Mouse (Mus musculus) adrenal gland, postnatal 25 days (tissue): ENCODE results near the gene Brca2. TPM values are rescaled to one million over a fixed set of nuclear protein-coding genes. Genes with fewer than 3 reads are reported as not detected.
"Not testable (repeated sequence)": the region's sequence is repeated elsewhere in the genome, so short reads cannot be mapped to it uniquely, and the experiment has no call there.

Source experiments
- DNase-seq: peaks from one replicate; pipeline ENCODE4 v3.0.0; 2021; ENCODE audit warnings: mixed read lengths
- long read RNA-seq: library from polyadenylated mRNA; stranded (forward); transcript quantifications from one replicate; pipeline ENCODE4 v2.0.0, GENCODE M21; 2021
- total RNA-seq: library from RNA; stranded (reverse); gene quantifications from 2 replicates; pipeline ENCODE4 v1.2.3, GENCODE M21; 2021

The Brca2 gene
- 9.5 and 14.4 TPM in 2 replicates for total RNA-seq
- long read RNA-seq, partial matches to known transcripts, result 2 of 2 reads
- long read RNA-seq, other reads (novel, unspliced or antisense), result 0 of 2 reads

DNA sequence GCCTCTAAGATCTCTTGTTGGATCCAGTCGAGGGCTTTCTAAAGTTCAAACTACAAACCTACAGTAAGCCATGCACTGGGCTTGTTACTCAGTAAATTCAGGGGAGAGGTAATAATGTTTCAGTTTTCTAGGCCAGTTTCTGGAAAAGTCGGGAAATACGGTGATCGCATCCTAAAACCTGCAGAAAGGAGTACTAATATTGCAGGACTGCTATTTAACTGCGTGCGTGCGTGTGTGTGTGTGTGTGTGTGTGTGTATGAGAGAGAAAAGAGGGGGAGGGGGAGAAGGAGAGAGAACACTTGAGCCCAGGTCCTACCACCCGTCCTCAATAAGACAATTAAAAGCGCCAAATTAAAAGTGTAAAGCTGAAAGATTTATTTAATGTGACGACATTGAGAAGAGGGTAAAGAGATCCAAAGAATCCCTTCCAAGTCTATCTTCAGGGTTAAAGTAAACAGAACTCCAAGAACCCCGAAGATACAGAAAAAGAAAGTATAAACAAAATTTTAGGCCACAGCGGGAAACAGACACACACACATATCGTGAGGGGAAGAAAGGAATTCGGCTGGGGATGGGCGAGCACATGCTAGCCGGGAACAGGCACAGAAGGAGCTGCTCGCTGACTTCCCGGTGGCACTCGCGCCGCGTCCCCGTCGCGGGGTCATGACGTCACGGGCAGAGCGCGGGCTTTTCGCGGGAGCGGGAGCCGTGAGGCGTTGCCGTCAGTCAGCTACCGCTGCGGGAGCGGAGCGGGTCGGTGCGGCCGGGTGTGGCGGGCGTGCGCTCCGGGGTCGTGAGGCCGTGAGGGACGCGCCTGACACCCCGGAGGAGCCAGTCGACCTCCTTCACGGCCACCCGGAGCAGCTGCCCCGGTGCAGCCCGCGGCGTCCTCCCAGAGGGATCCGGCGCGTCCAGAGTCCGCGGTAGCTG, at the start of gene Brca2:
Gene Brca2 (plus strand): TSS at position 694 of the 930 bp plus-strand sequence.
- peak; percentile 95 for DNase-seq

DNA sequence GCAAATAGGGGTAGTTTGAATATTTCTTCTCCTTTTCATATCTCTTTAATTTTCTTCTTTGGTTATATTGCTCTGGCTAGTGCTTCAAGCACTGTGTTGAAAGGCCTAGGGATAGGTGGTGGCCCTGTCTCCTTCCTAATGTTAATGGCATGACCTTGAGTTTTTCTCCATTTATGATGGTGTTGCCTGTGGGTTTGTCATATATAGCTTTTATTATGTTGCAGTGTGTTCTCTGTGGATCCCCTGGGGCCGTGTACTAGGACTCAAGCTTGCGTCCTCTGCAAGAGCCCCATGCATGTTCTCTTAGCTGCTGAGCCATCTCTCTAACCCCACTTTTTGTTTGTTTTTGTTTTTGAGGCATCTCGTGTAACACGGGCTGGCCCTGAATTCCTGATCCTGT, 45.1 kb upstream of the Brca2 start:
- DNase-seq, result no peak

DNA sequence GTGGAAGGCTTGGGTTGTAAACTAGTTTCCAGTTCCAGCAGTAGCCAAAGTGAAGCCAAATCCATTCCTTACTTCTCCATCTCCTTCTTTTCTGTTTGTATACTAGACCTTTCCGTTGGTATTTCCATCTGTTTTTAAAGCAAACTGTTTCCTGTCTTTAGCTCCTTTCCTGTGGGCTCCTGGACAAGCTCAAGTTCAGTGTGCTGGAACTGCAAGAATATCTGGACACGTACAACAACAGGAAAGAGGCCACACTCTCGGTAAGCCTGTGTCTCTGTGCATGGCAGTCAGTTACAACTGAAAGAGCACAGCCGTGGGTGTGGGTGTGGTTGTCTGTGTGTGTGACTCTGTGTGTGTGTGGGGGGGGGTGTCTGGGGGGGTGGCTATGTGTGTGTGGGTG, 43.8 kb upstream of the Brca2 start:
- no peak for DNase-seq

DNA sequence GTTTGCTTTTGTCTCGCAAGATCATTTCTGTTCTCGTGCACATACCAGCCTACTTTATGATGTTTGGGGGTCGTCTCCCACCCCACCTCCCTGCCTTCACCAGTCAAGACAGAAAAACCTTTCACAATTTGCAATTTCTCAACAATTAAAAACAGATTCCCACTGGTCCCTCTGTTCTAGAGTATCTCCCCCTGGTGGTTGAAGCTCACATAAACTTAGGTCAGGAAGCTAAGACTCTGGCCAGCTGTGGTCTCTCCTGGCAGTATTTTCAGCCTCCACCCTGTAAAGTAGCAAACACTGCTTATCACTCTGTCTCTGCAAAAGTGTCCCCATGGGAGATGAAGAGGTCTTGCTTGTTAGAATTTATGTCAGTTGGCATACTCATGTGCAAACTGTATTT, 37.2 kb upstream of the Brca2 start:
- DNase-seq, result no peak

DNA sequence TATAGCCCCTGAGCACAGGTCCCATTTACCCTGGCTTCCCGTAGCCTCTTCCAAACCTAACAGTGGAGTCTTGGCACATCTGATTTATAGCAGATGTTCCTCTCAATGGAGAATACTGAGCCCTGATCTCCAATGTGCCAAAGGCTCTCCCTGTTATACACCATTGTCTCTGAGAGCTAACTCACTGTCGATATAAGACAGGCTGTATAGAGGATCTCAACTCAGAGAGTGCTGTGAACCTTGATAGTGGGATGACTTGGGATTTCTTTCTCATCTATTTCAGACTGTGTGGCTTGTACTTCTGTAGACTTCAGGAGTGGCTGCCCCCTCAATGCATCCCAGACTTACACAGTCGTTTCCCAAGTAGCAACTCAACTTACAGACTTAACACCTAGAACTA, 32.1 kb upstream of the Brca2 start:
- DNase-seq, result no peak

DNA sequence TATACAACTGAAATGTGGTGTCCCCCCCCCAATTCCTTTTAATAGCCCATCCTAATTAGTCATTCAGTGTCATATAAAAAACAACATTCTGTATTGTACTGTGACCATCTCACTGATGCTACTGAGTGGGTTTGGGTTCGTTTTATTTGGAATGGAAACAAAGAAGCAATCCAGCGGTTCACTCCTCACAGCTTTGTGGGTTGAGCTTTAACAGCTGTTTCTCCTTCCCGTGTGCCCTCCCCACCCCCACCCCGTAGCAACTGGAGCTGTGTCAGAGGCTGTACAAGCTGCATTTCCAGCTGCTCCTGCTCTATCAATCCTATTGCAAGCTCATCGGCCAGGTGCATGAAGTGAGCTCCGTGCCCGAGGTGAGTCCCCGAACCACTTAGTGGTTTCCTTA, 31.6 kb upstream of the Brca2 start:
- DNase-seq, result no peak

DNA sequence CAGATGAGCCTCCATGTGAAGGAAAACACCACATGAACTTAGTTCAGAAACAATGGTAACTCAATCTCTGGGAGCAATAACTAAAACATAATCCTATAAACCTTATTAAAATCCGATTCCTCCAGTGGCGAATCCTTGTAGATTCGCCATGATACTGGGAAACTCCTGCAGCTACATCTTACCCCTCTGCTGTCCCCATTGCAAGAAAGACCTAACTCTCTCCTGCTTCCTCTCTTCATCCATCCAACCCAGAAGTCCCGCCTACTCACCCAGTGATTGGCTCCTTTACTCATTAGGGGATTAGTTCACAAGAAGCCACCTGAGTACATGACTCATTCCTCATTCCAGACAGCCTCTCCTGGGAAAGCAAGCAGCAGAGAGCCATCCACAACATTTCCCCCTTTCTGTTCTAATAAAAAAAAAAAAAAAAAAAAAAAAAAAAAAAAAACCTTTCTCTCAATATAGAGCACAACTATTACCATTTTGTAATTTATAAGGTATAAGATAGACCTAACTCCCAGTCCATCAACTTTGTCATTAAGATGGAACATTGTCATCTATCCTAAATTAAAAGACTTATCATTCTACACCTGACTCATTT, 30.8 kb upstream of the Brca2 start:
- DNase-seq, result not testable (repeated sequence)

DNA sequence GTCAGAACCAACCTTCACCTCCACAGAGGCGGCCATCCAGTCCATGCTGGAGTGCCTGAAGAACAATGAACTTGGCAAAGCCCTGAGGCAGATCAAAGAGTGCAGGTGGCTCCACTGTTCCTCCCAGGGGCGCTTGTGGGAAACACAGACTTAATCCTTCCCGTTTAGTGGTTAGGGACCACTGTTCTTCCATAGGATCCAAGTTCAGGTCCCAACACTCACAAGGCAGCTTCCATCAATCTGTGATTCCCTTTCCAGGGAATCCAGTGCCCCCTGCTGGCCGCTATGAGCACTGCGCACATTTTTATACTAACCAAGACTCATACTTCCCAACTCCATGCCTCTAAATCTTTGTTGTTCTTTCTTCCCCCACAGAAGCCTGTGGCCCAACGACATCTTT, 26.6 kb upstream of the Brca2 start:
- DNase-seq, result peak; percentile 43

DNA sequence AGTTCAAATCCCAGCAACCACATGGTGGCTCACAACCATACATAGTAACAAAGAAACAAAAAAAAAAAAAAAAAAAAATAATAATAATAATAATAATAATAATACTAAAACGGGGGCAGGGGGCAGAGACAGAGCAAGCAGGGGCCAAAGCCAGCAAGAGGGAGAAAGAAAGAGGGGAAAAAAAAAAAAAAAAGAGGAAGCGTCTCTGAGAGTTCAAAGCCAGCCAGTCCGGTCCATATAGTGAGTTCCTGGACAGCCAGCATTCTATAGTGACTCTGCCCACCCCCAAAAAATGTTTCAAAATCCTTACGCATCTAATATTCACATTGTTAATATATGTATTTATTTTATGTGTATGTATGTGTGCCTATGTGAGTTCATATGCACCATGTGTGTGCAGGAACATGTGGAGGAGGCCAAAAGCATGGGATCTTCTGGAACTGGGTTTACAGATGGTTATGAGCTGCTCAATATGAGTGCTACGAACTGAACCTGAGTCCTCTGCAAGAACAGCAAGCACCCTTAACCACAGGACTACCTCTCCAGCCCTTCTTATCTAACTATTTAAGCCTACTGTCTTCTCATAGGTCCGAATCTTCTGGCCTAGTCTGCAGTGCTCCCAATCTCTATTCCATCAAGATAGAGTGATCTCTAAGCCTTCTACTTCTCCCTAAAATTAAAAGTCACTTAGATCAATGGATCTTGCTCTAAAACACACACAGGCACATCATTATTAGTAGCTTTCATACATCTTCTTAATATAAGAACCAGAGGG, 11.8 kb upstream of the Brca2 start:
- no peak for DNase-seq

DNA sequence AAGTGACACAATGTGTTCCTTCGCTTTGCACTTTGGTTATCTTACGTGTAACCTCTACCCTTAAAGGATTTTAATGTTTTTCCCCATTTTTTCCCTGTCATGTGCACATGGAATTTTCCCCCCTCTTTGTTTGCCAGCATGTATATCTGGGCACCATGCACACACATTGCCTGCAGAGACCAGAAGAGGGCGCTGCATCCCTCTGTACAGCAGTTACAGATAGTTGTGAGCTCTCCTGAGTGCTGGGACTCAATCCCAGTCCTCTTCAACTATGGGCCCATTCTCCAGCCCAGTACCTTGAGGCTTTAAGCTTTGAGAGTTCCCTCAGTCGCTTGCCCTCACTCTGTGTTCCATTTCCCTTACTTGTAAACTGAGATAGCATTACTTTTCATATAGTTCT, 9.2 kb upstream of the Brca2 start:
- DNase-seq, result no peak

DNA sequence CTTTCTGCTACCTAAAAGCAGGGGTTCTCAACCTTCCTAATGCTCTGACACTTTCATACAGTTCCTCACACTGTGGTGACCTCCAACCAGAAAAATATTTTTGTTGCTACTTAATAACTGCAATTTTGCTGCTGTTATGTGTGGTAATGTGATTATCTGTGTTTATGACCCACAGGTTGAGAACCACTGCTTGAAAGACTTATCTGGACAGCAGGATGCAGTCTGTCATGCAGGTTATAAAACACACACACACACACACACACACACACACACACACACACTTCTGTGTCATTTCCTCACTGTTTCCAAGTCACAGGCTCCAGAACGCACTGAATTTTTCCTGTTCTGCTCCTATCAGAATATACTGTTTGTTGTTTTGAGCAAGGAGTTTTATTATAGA, 8.4 kb upstream of the Brca2 start:
- DNase-seq, result no peak

DNA sequence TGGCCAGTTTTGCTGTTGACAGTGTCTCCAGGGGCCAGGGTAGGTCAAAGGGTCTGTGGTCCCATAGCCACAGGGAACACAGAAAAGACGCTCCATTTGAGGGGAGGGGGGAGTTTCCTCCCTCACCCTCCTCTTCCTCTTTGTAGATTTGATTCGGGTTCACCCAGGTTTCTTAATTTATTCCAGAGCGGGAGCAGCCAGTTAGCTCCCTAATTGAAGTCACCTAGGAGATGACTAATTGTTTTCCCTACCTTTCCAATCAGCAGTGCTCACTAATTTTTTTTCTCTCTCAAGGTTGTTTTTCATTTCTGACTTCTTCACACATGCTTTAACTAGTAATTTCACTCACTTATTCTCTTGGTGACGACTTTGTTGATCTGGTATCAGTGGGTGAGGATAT, 4.4 kb upstream of the Brca2 start, which contains the start of gene Zar1l:
Gene Zar1l (minus strand): TSS at position 101 of the 400 bp plus-strand sequence.
- DNase-seq, result no peak

DNA sequence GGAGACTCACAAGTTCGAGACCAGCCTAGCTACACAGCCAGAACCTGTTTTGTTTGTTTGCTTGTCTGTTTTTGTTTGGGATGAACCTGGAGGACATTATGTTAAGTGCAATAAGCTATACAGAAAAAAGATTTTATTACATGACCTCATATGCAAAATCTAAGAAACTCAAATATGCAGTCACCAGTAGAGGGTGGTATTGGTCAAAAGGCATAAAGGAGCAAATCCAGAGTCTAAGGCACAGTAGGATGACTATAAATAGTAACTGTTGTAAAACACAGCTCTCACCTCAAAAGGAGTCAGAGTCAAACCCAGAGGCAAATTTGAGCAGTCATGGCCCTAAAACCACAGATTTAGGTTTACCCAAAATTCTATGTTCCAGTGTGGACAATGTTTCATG, 2.9 kb upstream of the Brca2 start:
- no peak for DNase-seq

DNA sequence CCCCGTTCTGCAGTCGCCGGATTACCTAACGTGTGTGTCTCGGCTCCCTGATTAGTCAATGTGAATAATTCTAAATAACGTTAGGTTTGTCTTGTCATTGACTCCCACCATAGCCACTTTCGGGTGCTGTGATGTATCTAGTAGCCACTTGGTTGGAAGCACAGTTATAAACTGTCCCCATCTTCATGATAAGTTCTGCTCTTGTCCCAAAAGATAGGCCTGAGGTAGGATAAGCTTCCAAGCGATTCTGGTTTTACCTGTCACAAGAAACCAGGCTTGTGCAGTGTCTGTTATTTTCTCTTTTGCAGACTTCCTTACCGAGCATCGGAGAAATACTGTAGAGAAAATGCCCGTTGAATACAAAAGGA, 421 bp downstream of the Brca2 start:
- DNase-seq, result no peak

DNA sequence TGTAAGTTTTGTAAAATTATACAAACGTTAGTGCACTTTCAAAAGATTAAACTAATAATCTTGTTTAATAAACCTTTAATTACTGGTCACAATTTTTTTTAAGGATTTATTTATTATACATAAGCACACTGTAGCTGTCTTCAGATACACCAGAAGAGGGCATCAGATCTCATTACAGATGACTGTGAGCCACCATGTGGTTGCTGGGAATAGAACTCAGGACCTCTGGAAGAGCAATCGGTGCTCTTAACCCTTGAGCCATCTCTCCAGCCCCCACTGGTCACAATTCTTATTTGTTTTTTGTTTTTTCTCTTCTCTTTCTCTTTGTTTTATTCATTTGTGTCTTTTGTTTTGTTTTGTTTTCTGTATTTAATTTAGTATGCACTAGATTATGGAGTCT, 2.8 kb downstream of the Brca2 start:
- DNase-seq, result no peak

DNA sequence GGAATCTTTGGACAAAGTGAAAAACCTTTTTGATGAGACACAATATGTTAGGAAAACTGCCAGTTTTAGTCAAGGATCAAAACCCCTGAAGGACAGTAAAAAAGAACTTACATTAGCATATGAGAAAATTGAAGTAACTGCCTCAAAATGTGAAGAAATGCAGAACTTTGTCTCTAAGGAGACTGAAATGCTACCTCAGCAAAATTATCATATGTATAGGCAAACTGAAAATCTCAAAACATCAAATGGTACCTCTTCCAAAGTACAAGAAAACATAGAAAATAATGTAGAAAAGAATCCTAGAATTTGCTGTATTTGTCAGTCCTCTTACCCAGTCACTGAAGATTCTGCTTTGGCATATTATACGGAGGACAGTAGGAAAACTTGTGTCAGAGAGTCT, 18.9 kb downstream of the Brca2 start:
- no peak for DNase-seq

DNA sequence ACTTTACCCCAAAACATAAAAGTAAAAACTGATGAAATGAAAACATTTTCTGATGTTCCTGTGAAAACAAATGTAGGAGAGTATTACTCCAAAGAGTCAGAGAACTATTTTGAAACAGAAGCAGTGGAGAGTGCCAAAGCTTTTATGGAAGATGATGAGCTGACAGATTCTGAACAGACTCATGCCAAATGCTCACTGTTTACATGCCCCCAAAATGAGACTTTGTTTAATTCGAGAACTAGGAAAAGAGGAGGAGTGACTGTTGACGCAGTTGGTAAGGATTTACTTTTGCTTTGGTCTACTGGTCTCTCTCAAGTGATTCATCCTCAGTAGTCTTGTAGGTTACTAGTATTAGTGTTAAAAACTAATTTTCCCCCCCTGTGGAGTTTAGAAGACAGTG, 20.8 kb downstream of the Brca2 start:
- DNase-seq, result no peak

DNA sequence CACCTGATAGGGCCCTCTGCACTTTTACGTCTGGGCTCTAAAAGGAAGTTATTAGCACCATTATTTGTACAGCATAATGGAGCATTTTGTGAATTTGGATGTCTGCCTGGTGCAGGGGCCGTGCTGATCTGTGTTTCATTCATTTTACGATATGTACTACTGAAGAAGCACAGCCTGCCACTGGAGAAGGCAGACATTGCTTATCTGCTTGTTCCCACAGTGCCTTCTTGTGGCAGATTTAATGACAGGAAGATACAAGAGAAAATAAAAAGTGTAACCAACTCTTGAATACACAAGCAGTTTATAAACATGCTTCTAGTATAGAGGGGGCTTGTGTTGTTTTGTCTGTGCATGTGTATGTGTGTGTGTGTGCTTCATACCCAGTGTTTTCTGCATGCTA, 29.2 kb downstream of the Brca2 start:
- no peak for DNase-seq

DNA sequence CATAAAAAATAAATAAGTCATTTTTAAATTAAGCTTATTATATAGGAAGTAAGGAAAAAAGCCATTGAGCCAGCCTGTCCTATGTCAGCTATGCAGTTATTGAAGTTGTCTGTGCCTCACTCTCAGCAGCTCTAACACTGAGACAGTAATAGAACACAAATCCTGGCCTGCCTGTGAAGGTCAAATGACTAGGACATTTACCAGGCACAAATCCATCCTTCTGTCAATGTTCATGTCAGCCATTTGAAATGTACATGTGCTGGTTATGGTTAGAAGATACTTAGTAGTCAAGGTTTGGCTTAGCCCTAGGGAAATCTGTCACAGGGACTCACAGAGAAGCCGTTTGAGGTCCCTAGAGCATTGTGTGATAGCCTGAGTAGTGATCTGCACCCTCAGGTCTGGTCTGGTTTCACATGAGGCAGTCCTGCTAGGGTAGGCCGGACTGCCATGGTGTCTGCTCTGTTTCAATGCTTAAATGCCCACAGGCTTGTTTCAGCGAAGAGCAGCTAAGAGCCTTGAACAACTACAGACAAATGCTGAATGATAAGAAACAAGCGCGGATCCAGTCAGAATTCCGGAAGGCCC, 37.2 kb downstream of the Brca2 start:
- no peak for DNase-seq

DNA sequence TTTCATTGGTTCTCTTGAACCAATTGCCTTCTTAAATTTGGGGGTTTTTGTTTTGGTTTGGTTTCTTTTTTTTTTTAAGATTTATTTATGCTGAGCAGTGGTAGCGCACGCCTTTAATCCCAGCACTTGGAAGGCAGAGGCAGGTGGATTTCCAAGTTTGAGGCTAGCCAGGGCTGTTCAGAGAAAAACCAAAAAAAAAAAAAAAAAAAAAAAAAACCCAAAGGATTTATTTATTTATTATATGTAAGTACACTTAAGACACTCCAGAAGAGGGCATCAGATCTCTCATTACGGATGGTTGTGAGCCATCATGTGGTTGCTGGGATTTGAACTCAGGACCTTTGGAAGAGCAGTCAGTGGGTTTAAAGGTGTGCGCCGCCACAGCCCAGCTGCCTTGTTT, 38.4 kb downstream of the Brca2 start:
- no peak for DNase-seq

DNA sequence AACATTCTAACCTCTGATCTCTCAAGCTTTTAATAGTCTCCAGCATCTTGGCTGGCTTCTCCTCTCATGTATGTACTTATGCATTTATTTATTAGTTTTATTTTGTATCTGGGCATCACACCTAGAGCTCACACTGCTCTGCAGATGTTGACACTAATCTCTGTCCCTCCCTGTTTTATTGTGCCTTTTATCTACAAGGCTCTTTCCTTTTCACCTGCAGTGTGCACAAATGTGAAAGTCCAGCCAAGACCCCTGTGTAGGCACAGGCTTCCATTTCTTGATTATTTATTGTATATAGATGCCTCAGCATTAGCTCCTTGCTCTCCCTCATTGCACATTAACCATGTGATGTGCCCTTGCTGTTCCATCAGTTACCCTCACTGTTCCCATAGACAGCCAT, 38.9 kb downstream of the Brca2 start:
- no peak for DNase-seq

DNA sequence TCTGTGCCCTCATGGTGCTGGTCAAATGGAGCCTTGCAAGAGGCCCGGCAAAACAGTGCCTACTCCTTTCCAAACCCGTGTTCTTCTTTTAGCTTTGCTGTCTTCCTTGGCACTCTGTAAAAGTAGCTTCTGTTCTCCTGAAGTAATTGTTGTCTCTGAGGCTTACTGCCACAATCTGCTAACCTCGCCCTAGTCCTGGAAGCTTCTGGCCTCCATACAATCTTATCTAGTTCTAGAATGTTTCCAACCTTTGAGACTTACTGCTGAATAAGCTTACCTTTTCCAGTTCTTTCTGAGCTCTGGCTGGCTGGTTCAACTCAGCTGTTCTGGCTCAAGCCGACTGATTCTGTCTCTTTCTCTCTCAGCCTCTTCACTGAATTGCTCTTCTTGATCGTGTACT, 39.4 kb downstream of the Brca2 start:
- DNase-seq, result no peak

DNA sequence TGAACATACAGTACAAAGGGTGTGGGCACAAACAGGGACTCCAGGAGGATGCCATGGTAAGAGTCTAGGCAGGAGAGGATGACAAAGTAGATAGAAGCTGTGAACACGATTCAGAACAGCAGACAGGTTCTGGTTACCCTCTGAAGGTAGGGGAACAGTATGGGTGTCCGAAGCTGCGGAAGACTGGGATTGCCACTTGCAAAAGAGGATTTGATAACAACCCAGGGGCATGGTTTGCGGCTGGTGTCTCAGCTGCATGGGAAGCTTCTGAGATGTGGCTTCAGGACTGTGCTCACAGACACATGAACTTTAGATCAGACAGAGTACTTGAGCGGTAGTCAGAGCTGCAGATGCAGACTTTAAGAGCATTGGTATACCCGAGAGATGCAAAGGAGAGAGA, 42.0 kb downstream of the Brca2 start:
- no peak for DNase-seq
